Mouse (Mus musculus): Measurements from ENCODE around the gene Arsa.

Gene Arsa

DNA sequence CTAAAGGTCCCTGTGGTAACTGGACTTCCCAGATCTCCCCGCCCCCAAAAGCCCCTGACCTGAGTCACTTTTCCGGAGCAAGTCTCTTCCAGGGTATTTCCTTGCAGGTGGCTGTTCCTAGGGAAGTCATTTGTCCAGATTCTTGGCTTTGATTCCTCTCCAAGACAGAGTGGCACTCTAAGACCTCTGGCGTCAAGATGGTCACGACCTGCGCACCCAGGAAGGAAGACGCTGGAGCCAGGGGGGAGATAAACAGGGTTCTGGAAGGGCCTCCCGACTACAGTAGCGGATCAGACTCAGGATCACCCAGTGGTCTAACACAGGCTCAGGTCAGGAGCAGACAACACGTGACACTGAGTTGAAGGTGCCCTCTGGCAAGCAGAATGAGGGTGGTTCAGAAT, at the start of gene Arsa:
Arsa (minus strand) TSS at position 335 of the 401 bp plus-strand sequence.
- no peak for DNase-seq

DNA sequence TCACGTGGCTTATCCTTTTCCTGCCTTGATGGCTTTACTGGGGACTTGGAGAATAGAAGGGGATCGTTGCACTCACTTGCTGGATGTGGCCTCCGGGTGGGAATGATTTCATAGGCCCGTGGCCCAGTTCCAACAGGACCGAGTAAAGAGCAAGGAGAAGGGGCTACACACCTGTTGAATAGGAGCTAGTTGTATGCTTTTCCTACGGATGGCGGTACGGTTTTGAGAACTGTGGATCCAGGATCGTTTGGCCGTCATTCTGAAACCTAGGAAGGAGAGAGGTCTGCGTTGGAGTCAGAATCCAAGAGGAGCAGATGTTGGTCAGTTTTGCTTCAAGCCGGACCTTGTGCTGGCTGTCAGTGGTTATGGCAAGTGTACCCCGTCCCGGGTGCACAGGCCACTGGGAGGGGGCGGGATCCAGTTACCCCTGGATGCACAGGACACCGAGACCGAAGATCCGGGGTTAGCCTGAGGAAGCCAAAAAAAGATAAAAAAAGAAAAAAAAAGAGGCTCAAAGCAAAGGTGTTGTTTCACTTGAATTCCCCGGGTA, 49.6 kb upstream of the Arsa start:
- no peak for DNase-seq

DNA sequence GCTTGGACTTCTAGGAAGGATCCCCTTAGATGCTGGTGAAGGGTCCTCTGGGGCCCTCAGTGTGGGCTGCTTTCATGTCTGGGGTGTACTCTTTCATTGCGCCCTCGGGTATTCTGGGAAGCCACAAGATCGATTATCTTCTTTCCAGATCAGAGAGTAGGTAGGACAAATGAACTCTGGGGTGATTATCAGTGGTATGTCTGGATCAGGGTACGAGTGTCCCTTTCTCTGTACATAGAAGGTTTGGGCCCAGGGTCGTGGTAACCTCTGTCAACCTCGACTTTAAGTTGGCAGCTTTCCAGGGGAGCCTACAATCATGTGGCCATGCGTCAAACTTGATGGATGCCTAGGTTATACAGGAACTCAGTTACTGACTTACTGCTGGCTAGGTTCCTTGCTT, 48.7 kb upstream of the Arsa start:
- DNase-seq: no peak

DNA sequence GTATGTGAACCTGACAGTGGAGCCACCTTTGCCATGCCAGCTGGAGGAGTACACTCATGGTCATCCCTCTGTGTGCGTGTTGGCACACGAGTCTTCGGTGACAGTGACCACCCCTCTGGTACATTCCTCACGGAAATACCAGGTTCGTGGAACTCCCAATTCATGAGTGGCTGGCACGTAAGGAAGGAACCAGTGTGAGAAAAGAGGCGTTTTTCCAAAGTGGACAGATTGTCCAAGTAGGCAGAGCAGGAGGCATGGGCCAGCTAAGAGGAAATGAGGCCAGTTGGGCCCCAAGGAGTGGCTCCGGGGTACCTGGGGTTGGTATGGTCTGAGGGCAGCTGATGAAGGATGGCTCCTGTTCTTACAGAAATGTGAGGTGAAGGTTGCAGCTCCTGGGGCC, 48.2 kb upstream of the Arsa start:
- peak; percentile 80 for DNase-seq

DNA sequence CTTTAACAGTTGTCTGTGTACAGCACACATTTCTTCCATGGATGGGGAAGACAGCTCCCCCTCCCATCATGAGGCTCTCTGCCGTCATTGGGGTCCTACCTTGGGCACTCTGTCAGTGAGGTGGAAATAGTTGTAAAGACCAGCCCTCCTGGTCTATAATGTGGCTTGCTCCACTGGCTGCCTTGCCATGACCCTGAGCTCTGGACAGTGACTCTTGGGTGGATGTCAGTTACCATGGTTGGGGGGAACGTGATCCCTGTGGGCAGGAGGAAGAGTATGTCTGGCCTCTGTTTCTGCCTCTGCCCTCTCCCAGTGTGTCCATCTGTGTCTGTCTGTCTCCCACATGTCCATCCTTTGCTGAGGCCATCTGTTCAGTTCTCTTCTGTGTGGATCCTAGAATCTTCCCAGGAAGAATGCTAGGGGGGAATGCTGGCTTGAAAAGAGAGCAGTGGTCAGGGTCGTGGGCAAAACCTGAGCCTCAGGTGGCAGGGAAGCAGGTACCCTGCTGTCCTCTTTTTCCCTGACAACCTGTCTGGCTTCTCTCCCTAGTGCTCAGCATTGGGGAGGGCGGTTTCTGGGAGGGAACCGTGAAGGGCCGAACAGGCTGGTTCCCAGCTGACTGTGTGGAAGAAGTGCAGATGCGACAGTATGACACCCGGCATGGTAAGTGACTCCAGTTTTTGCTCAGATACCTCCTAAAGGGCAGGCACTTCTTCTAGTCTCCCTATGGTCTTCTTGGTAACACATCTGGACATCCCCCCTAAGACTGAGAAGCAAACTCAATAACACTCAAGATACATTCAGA, 47.6 kb upstream of the Arsa start:
- peak; percentile 60 to 68 for DNase-seq

DNA sequence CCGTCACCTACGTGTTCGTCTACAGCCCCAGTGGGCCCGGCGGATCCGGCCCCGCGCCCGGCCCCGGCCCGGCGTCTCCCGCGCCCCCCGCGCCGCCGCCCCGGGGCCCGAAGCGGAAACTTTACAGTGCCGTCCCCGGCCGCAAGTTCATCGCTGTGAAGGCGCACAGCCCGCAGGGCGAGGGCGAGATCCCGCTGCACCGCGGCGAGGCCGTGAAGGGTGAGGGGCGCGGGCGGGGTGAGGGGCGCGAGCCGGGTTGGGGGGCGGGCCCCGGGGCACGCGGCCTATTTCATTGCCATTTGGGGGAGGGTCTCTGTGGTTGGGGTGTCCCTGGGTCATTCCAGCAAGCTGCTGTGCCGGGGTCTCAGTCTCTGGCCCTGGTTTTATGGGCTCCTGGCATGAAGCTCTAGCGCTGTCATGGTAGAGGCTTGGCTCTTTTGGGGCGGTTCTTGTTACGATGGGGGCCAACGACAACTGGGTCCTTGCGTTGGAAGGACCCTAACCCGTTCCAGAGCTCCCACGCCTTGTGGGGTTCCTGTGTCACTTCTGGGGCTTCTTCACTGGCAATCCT, 46.9 kb upstream of the Arsa start:
- DNase-seq: peak in 1 of 2 experiments; percentile 27

DNA sequence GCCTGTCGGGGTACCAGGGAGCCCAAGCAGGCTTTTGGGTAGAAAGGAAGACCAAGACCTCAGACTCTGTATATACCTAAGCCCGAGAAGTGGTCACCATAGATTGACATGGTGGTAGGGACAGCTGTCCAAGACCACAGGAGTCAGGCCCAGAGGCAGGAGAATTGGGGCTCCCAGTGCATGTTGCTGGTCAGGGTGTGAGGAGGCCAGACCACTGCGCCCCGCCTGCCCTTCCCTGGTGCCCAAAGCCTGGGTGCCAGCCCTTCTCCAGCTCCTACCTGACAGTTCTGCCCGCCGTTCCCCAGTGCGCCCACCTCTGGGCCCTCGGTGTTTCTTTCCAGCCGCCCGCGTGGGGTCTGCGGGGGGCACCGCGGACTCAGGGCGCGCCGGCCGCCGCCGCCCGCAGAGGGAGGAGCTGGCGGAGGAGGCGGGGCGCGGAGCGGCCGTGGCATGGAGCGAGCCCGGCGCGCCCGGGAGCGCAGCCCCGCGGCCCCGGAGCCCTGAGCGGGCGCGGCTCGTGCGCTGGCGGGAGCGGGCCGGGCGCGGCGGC, 46.1 kb upstream of the Arsa start:
- peak; percentile 72 to 75 for DNase-seq

DNA sequence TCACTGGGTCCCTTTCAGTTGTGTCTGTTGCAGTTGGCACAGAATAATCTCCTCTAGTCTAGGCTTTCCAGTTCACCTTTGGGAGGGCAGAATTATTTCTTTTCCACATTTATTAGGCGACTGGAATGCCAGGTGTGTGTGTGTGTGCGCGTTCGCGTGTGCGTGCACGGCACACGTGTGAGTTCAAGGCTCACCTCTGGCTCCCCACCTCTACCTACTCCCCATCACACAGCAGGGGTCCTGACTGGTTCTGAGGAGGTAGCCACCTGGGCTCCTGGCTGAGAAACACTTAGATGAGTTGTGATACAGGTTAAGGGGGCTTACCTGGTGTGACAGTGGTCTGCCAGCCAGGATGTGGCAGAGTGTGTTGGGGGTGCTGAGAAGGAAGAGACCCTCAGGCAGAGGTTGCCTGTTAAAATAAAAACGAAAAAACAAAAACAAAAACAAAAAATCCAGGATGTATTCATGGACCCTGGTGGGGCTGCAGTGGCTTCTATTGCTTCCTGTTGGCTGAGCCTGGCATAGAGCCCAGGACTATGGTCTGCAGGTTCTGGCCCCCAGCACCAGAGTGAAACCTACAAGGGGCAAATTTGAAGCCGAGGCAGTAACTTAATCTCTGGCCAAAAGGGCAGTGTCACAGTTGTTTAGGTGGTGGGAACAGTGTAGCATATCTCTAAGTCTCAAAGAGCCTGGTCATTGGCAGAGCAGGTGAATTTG, 45.5 kb upstream of the Arsa start:
- DNase-seq: peak; percentile 41 to 51

DNA sequence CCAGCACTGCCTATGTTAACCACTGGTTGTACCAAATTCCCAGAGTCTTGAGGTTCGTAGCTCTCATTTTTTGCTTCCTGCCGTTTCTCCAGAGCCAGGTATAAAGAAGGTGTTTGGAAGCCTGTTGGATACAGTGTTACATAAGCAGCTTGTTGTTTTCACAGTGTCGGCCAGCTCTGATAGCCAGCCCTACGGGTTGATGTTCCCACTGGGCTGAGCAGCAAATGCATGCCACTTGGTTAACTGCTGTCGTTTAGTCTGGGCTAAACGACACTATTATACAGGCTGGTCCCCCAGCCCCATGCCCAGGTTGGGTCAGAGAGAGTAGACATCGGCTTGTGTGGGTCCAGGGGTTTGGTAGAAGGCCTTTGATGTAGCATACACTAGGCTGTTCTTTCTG, 44.7 kb upstream of the Arsa start:
- peak; percentile 50 to 62 for DNase-seq

DNA sequence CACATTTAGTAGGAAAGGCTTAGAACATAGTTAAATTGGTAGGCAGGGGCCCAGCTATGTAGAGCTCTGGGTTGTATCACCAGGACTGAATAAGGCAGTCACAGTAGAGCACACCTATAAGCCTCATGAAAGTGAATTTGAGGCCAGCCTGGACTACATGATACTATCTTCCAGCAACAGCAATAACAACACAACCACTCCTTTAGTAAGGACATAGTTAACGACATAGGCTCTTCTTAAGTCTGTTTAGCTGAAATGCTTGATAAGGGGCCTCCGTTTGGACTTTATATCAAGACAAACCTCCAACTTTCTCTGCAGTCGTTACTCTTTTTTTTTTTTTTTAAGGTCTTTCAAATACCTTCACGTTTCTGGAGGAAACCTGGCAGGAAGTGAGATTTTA, 35.5 kb upstream of the Arsa start:
- no peak for DNase-seq

DNA sequence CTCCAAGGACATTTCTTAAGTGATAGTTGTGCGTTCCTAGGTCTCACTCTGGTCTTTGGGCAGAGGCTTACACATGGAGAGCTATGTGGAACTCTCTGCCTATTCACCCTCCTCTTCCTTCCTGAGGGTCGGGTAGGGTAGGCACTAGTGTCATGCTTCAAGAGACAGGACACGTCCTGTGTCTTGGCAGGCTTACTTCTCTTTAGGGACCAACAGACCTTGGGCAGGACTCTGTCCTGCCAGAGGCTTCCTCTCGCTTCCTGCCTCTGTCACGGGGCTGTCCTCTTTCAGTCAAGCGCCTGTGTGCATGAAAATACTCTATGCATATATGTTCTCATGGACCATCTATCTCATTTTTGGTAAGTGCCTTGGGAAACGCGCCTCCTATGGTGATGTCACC, 30.5 kb upstream of the Arsa start:
- no peak for DNase-seq

DNA sequence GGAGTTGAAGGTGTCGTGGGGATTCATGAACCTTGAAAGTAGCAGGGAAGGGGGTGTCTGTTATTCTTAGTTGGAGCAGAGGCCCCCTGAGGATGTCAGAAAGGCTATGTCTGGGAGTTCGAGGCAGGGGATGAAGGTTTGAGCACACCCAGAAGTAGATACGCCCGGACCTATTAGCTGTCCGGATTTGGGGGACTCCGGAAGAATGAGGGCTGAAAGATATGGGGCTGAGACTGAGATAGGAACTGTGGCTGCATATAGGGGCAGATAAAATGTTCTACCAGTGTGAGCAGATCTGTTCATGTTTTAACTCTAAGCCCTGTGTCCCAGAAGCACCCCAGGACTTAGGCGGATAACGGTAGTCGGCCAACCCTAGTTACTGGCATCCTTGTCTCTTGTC, 27.6 kb upstream of the Arsa start:
- DNase-seq: no peak

DNA sequence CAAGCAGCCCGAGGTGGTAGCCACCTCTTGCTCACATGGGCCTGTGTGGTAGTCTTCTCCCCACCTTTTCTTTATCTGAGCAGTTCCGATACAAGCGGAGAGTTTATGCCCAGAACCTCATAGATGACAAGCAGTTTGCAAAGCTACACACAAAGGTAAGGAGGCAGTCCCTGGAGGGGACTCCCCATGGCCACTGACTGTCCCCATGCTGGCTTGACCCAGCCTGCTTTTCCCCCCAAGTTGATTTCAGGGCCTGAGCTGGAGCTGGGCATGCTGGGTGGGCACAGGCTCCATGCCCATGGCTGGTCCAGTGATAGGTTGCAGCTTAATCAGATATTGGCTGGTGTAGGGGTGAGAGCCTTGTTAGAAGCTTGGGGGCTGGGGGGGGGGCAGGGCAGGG, 24.1 kb upstream of the Arsa start:
- DNase-seq: no peak

DNA sequence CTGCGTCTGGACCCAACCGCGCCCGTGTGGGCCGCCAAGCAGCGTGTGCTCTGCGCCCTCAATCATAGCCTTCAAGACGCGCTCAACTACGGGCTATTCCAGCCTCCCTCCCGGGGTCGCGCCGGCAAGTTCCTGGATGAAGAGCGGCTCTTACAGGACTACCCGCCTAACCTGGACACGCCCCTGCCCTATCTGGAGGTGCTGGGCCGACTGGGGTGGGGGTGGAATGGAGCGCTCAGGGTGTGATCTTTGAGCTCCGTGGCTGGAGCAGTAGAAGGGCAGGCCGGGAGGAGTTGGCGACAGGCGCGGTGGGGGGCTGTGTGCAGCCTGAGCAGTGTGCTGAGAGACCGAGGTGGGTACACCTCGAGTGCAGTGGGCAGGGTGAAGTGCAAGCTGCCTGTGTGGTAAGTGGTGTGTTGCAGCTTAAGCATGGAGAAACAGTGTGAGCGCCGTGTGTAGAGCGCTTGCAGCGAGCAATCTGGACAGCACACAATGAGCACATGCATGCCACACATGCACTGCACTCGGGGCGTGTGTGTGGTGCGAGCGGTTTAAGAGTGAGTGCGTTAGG, 23.1 kb upstream of the Arsa start:
- DNase-seq: peak; percentile 40 to 42

DNA sequence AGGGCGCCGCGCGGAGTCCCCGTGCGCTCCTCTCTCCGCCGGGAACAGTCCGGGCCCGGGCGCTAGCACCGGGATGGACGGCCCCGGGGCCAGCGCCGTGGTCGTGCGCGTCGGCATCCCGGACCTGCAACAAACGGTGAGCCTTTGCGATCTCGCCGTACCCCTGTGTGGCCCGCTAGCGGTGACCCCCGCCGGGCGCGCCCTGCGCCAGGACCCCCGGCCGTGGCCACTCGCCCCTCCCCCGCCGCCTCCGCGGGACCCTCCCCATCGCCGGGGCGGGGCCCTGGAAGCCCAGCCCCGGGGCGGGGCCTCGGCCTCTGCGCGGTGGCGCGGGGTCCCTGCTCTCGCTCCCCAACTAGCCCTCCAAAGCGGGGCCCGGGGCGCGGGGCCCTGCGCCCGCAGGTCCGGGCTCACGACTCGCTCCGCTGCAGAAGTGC, 22.6 kb upstream of the Arsa start:
- peak; percentile 51 to 67 for DNase-seq

DNA sequence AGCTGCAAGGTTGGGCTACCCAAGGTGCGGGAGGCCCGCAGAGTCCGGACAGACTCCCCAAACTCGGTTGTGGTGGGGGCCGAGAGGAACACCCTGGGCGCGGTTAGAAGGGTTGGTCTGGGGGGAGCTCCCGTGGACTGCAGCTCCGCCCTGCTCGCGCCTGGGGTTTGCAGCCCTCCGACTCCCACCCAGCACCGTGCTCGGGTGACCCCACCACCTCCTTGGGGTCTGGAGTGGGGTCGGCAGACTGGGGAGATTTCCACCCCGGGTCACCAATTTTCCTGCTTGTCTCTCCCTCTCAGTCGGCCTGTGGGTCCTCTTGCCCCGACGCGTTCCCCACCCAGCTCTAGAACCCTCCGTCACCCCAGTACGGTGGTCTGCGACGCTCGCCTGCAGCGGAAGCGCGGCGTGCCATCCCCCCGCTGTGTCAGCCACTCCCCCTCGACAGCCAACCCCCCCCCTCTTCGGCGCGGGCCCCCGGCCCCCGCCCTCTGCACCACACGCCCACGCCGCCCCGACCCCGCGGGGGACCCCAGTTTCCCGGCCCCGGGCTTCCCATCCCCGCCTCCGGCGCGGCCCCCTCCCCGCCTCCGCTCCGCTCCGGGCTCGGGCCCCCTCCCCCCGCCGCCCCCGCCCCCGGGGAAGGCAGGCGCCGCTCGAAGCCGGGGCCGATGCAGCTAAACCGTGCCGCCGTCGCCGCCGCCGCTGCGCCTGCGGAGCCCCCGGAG, 21.9 kb upstream of the Arsa start, which contains the start of gene Shank3:
Shank3 (plus strand) TSS at position 663 of the 728 bp plus-strand sequence.
- DNase-seq: peak in 1 of 2 experiments; percentile 32

DNA sequence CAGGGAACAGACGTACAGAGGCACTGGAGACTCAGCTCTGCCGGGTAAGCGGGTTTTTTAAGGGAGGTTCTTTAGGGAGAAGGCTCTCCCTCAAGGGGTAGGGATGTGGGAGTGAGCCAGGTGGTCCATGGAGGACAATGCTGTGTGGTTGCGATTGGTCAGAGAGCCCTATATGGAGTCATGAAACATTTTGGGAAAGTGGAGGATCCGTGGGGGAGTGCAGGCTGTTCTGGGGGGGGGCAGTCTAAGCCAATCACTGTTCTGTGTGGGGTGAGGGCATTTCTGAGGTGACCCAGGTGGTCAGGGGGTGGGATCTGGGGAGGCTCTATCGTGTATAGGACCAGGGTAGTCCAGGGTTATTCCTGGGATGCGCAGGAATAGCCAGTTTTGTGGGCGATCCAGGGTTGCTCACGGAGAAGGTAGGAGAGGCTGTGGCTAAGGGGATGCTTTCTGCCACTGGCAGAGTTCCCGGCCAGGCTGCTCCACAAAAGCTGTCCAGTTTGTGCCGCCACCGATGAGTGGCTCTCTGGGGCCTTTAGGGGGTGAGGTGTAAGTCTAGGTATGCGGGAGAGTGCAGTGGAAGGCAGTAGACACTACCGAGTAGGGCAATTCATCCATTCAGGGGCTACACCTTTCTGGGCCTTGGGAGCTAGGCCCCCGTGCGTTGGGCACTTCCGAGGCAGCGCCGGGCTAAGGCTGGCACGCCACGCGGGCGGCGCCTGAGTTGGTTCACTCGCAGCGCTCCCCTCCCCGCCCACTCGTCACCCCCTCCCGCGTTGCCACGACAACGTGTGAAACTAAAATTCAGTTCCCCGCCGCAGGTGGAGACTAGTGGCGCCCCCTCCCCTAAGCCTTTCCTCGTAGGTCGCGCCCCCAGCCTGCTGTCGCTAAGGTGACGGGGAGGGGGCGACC, 21.1 kb upstream of the Arsa start:
- DNase-seq: peak; percentile 51 to 60

DNA sequence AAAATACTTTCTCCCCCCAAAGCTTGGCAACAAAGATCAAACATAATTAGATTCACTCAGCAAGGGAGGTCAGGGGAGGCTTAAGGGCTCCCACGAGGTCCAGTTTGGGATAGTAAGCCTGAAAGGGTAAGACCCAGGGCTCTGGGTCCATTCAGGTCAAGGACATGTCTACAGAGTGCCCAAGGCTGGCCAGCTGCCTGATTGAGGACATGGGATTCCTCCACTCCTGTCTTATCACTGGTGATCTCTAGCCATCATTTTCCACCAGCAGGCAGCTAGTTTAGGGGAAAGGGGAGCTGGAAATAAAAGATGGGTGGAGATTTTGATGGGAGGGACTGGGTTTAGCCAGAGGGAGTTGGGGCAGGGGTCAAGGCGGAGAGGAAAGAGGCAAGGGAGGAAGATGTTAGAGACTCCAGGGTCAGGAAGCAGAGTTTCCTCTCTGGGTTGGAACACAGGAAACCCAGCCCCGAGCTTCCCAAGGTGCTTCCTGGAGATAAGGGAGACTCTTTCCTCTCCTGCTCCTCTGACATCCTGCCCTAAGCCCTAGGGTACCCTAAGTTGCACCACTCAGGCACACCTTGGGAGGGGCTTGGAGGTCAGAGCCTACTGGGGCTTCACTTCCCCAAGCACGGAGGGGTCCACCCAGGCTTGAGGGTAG, 20.3 kb upstream of the Arsa start:
- DNase-seq: no peak

DNA sequence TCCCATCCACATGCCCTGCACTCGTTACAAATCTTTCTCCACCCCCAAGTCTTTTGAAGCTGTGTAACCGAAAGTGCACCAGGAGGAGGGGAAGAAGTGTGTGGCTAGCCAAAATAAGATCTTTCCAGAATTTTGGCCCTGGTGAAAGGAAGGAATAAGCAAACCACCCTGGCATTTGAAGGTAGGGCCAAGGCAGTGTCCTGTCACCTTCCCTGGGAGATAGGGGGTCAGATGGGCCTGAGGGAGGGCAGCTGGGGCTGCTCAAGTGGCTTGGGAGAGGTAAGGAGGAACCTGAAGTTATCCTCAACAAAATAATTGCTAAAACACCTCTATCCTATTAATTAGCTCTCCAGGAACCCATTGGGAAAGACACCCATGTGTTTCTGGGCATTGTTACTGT, 19.6 kb upstream of the Arsa start:
- DNase-seq: no peak

DNA sequence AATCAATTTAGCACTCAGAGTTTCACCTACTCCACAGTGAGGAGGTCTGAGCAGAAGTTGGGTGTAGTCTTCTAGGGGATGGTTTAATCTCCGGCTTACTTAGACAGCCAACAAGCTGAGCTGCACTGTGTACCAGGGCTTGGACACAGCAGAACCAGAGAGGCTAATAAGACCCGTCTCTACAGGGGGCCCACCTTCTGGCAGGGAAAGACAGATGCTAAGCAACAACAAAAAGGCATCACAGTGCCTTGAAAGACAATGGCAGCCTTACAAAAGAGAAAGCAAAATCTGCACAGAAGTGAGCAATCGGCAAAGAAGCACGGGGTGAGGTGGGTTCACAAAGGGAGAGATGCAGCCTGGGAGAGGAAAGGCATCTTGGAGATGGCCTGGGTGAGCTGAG, 18.9 kb upstream of the Arsa start:
- no peak for DNase-seq
